In the genomic region with DNA sequence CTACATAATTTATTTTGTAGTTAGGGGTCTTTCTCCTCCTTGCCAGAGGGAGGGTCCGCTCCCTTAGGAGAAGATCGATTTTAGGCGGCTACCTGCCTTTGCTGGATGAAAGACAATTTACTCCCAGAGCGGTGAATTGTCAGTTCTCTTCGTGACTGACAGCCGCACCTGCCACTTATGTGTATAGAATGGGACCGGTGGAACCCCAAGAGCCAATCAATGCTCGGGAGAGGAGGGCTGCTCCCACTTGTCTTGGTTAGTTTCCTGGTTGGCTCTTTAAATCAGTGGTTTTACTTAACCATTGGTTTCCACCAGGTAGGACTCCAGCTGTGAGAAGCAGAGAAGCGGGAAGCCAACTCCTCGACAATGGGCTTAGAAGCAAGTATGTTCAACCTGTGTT, we compare ENCODE assay signal across 8 mouse cellular contexts. TPM values are rescaled to one million over a fixed set of nuclear protein-coding genes. Genes with fewer than 3 reads are reported as not detected.
DNase-seq lines count a peak whose midpoint lies in the region; ATAC-seq and TF ChIP-seq lines count a peak whose summit lies in the region.

No protein-coding gene starts in this region.

- peak; percentile 87 for ATAC-seq in forebrain, embryonic 15.5 days (replicated peaks)
- peak; percentile 80 for ATAC-seq in hindbrain, postnatal 0 days

- no peaks in the 10 kb centered on the region for H3K27me3 ChIP-seq in forebrain, embryonic 15.5 days
- no peaks in the 10 kb centered on the region for H3K27me3 ChIP-seq in hindbrain, postnatal 0 days (ENCODE audit: insufficient read depth, low read length)

- peak overlapping the region; percentile 73 for H3K4me2 ChIP-seq in forebrain, embryonic 15.5 days (replicated peaks)
- peak overlapping the region; percentile 81 for H3K4me2 ChIP-seq in hindbrain, postnatal 0 days (ENCODE audit: low read depth, low read length)

- no peaks in the 10 kb centered on the region for H3K36me3 ChIP-seq in forebrain, embryonic 15.5 days
- no peaks in the 10 kb centered on the region for H3K36me3 ChIP-seq in hindbrain, postnatal 0 days (ENCODE audit: insufficient read depth, low read length)

- no peaks in the 10 kb centered on the region for H3K9me3 ChIP-seq in forebrain, embryonic 15.5 days
- no peaks in the 10 kb centered on the region for H3K9me3 ChIP-seq in hindbrain, postnatal 0 days (ENCODE audit: low read length)

- no peak for TF ChIP-seq CTCF in hindbrain, postnatal 0 days (IDR thresholded peaks at IDR 0.05; ENCODE audit: low read depth)
- no peak for TF ChIP-seq CTCF in left cerebral cortex, adult 2 months (IDR thresholded peaks at IDR 0.05)

- peaks cover 12% of the 10 kb centered on the region for H3K4me1 ChIP-seq in forebrain, embryonic 15.5 days
- 0 out of 2 replicates have a peak, but pooled peaks cover 13% of the 10 kb centered on the region for H3K4me1 ChIP-seq in hindbrain, postnatal 0 days (ENCODE audit: insufficient read depth, low read length)

- intact Hi-C loops in left cerebral cortex, adult 2 months (cut with DNase I) = no loop called here

- H3K4me3 ChIP-seq in forebrain, embryonic 15.5 days = peak overlapping the region; percentile 80
- H3K4me3 ChIP-seq in hindbrain, postnatal 0 days (ENCODE audit: low read length) = peak overlapping the region; percentile 89
- peak overlapping the region; percentile 81 for H3K4me3 ChIP-seq in left cerebral cortex, adult 2 months

- peak overlapping the region; percentile 83 for H3K9ac ChIP-seq in forebrain, embryonic 15.5 days (replicated peaks)
- H3K9ac ChIP-seq in hindbrain, postnatal 0 days (replicated peaks; ENCODE audit: low read length) = peak overlapping the region; percentile 91

- peak overlapping the region; percentile 88; the same call in 1 of the 2 replicates for H3K27ac ChIP-seq in forebrain, embryonic 15.5 days (replicated peaks)
- H3K27ac ChIP-seq in hindbrain, postnatal 0 days = peak overlapping the region; percentile 87; the same call in 1 of the 2 replicates
- peak overlapping the region; percentile 90 for H3K27ac ChIP-seq in left cerebral cortex, adult 2 months

- 3% methylated on average over 10 of the region's 10 CpGs for WGBS in forebrain, embryonic 15.5 days
- 6% methylated on average over 10 of the region's 10 CpGs for WGBS in hindbrain, postnatal 0 days

- DNase-seq in heart, adult 18-20 months = peak; percentile 10 to 20
- no peak for DNase-seq in heart, adult 8-10 months (ENCODE audit: low spot score)
- DNase-seq in hindbrain, postnatal 0 days (ENCODE audit: low spot score) = peak; percentile 87
- DNase-seq in left cerebral cortex, adult 2 months (ENCODE audit: extremely low spot score in 1 of 2, low spot score in 2 of 2) = peak; percentile 63 to 78
- DNase-seq in lung, postnatal 14 days = peak; percentile 57
- DNase-seq in right cerebral cortex, postnatal 25 days = peak; percentile 79
- DNase-seq in spleen, postnatal 14 days (ENCODE audit: low spot score in 2 of 2) = no peak

RNA-seq across cellular contexts. Expression of a gene that starts 1.1 kb away (rescaled TPM):
- 1 to 10 TPM in 1 of 2 experiments, under 1 TPM in 1; 0.99 to 1.5 TPM for total RNA-seq in heart, adult 18-20 months (2021)
- total RNA-seq in heart, adult 8-10 months (2022) = 1 to 10 TPM; 1.0 to 1.2 (median 1.1) TPM
- polyA plus RNA-seq in forebrain, embryonic 15.5 days (2015; fragmentation: Nextera tagmentation; extraction: Ambion mirVana) = 63.4 and 69.7 TPM in 2 replicates
- total RNA-seq in hindbrain, postnatal 0 days (2014; rRNA removed) = 59.1 and 71.0 TPM in 2 replicates
- polyA plus RNA-seq in hindbrain, postnatal 0 days (2015; fragmentation: Nextera tagmentation; extraction: Ambion mirVana) = 97.5 and 104 TPM in 2 replicates
- total RNA-seq in left cerebral cortex, adult 2 months (2021) = 100 to 1,000 TPM; 203 to 224 TPM

Comparison
In these comparisons a context has a peak if more than half of its experiments do, and no peak if none do; other contexts are left out.
1. DNase-seq: peak in heart, adult 18-20 months (2 of 2), hindbrain, postnatal 0 days (single experiment), left cerebral cortex, adult 2 months (2 of 2), lung, postnatal 14 days (single experiment) and right cerebral cortex, postnatal 25 days (single experiment); none in heart, adult 8-10 months (single experiment) and spleen, postnatal 14 days (0 of 2).
2. RNA of a gene that starts 1.1 kb away (total RNA-seq): 203 to 224 TPM in left cerebral cortex, adult 2 months and 59.1 to 71.0 TPM in hindbrain, postnatal 0 days; 0.99 to 1.5 TPM in heart, adult 18-20 months and 1.0 to 1.2 TPM in heart, adult 8-10 months; every median in the first group is over 10 times any median in the second.
3. Peak in every context shown above with its lines, with median percentiles within 50 percentile points of each other: H3K27ac ChIP-seq and H3K4me3 ChIP-seq.